Mouse (Mus musculus) neural tube, embryonic 15.5 days (tissue): ENCODE data around the gene Fam133b. TPM values are rescaled to one million over a fixed set of nuclear protein-coding genes. Genes with fewer than 3 reads are reported as not detected.

Experiments
- ATAC-seq: fragments of 200-750 bp; cut with Nextera tagmentation; 2 replicates; pipeline ENCODE4 v1.8.0; 2017; ENCODE audit warnings: mild to moderate bottlenecking, moderate TSS enrichment, moderate library complexity; ENCODE audit not compliant: low FRiP score
- H3K27ac ChIP-seq: fragments of 300-500 bp; sonication (generic); replicated peaks from 2 replicates; pipeline ENCODE4 v1.5.1; 2015; ENCODE audit warnings: mild to moderate bottlenecking, inconsistent platforms
- H3K27me3 ChIP-seq: fragments of 300-500 bp; sonication (generic); replicated peaks from 2 replicates; pipeline ENCODE4 v1.6.1; 2015; ENCODE audit warnings: inconsistent platforms
- H3K36me3 ChIP-seq: fragments of 300-500 bp; sonication (generic); 2 replicates; pipeline ENCODE4 v1.6.1; 2015; ENCODE audit warnings: inconsistent platforms
- H3K4me1 ChIP-seq: fragments of 300-500 bp; sonication (generic); 2 replicates; pipeline ENCODE4 v1.6.1; 2015; ENCODE audit warnings: inconsistent platforms
- H3K4me2 ChIP-seq: fragments of 300-500 bp; sonication (generic); 2 replicates; pipeline ENCODE4 v1.6.1; 2015; ENCODE audit warnings: inconsistent platforms, mild to moderate bottlenecking, moderate library complexity
- H3K4me3 ChIP-seq: fragments of 300-500 bp; sonication (generic); replicated peaks from 2 replicates; pipeline ENCODE4 v1.5.1; 2015; ENCODE audit warnings: mild to moderate bottlenecking, inconsistent platforms
- H3K9ac ChIP-seq: fragments of 300-500 bp; sonication (generic); replicated peaks from 2 replicates; pipeline ENCODE4 v1.6.1; 2015; ENCODE audit warnings: mild to moderate bottlenecking, inconsistent platforms
- H3K9me3 ChIP-seq: fragments of 300-500 bp; sonication (generic); replicated peaks from 2 replicates; pipeline ENCODE4 v1.6.1; 2016; ENCODE audit warnings: inconsistent platforms
- WGBS: fragments of 180-500 bp; shearing (Covaris S2); methylation state at CpG from one replicate; pipeline ENCODE4 v1.1.7; 2015; ENCODE audit warnings: mixed read lengths; 5-methylcytosine and 5-hydroxymethylcytosine counted together
- polyA plus RNA-seq: library from polyadenylated mRNA; unstranded; fragments of >200 nt; fragmentation: Nextera tagmentation; extraction: Ambion mirVana; gene quantifications from 2 replicates; pipeline ENCODE4 v1.2.1, GENCODE M21; 2015

The Fam133b gene
- polyA plus RNA-seq, 1 experiment from 2014 or later: 23.6 TPM

GRCm38 (mm10) chr5:3505553-3505952 is 38.1 kb upstream of the Fam133b start:
- no peak for ATAC-seq
- Histone ChIP-seq H3K4me1 (peaks cover 5% of the 10 kb centered on the region), H3K4me2 (no peak overlapping the region), H3K27ac (no peak overlapping the region), H3K36me3 (no peaks in the 10 kb centered on the region), H3K27me3 (no peaks in the 10 kb centered on the region), H3K9me3 (no peaks in the 10 kb centered on the region), H3K9ac (no peak overlapping the region), H3K4me3 (no peak overlapping the region)
- WGBS: 87% methylated on average over 2 of the region's 2 CpGs

- Histone ChIP-seq H3K36me3 (no peaks in the 10 kb centered on the region), H3K4me2 (no peak overlapping the region), H3K9me3 (no peaks in the 10 kb centered on the region), H3K4me3 (no peak overlapping the region), H3K4me1 (peaks cover 4% of the 10 kb centered on the region; the same call in 1 of the 2 replicates), H3K27me3 (no peaks in the 10 kb centered on the region), H3K27ac (no peak overlapping the region), H3K9ac (no peak overlapping the region)
- WGBS: 72% methylated on average over 7 of the region's 7 CpGs
- no peak for ATAC-seq
These were observed 34.9 kb upstream of the Fam133b start for GRCm38 (mm10) chr5:3508480-3509381.

GRCm38 (mm10) chr5:3509503-3509902 is 34.1 kb upstream of the Fam133b start:
- no peaks in the 10 kb centered on the region for H3K27me3 ChIP-seq
- H3K27ac ChIP-seq: no peak overlapping the region
- WGBS: 91% methylated on average over 3 of the region's 3 CpGs
- no peak overlapping the region for H3K4me3 ChIP-seq
- no peak overlapping the region for H3K9ac ChIP-seq
- H3K4me2 ChIP-seq: no peak overlapping the region
- no peaks in the 10 kb centered on the region for H3K9me3 ChIP-seq
- ATAC-seq: no peak
- no peaks in the 10 kb centered on the region for H3K36me3 ChIP-seq
- peaks cover 4% of the 10 kb centered on the region; the same call in 1 of the 2 replicates for H3K4me1 ChIP-seq

- Histone ChIP-seq H3K27me3 (no peaks in the 10 kb centered on the region), H3K4me2 (no peak overlapping the region), H3K9me3 (no peaks in the 10 kb centered on the region), H3K9ac (no peak overlapping the region), H3K4me1 (peaks cover 4% of the 10 kb centered on the region; the same call in 1 of the 2 replicates), H3K4me3 (no peak overlapping the region), H3K36me3 (no peaks in the 10 kb centered on the region), H3K27ac (no peak overlapping the region)
- 68% methylated on average over 10 of the region's 10 CpGs for WGBS
- peak; percentile 51 for ATAC-seq
These were observed 32.4 kb upstream of the Fam133b start for GRCm38 (mm10) chr5:3511097-3511795.

- Histone ChIP-seq H3K36me3 (no peaks in the 10 kb centered on the region), H3K27ac (no peak overlapping the region), H3K9ac (no peak overlapping the region), H3K4me1 (peaks cover 7% of the 10 kb centered on the region), H3K9me3 (no peaks in the 10 kb centered on the region), H3K4me3 (no peak overlapping the region), H3K4me2 (no peak overlapping the region), H3K27me3 (no peaks in the 10 kb centered on the region)
- 54% methylated on average over 4 of the region's 4 CpGs for WGBS
- ATAC-seq: 0 out of 2 replicates have a peak, but pooled peaks have one; percentile 4
These were observed 31.0 kb upstream of the Fam133b start for GRCm38 (mm10) chr5:3512584-3512983.

GRCm38 (mm10) chr5:3514901-3515311 is 28.7 kb upstream of the Fam133b start:
- Histone ChIP-seq H3K27ac (no peak overlapping the region), H3K4me1 (peaks cover 7% of the 10 kb centered on the region), H3K9ac (no peak overlapping the region), H3K4me3 (no peak overlapping the region), H3K4me2 (no peak overlapping the region), H3K36me3 (no peaks in the 10 kb centered on the region), H3K9me3 (no peaks in the 10 kb centered on the region), H3K27me3 (no peaks in the 10 kb centered on the region)
- 62% methylated on average over 8 of the region's 8 CpGs for WGBS
- no peak for ATAC-seq

GRCm38 (mm10) chr5:3515477-3515876 is 28.2 kb upstream of the Fam133b start:
- no peak for ATAC-seq
- Histone ChIP-seq H3K4me1 (peaks cover 7% of the 10 kb centered on the region), H3K27me3 (no peaks in the 10 kb centered on the region), H3K4me3 (no peak overlapping the region), H3K9me3 (no peaks in the 10 kb centered on the region), H3K36me3 (no peaks in the 10 kb centered on the region), H3K9ac (no peak overlapping the region), H3K4me2 (no peak overlapping the region), H3K27ac (no peak overlapping the region)
- 94% methylated on average over 9 of the region's 9 CpGs for whole genome bisulfite sequencing

GRCm38 (mm10) chr5:3516481-3517075 is 27.1 kb upstream of the Fam133b start:
- Histone ChIP-seq H3K27me3 (no peaks in the 10 kb centered on the region), H3K27ac (0 out of 2 replicates have a peak overlapping the region, but pooled peaks have one; percentile 15), H3K36me3 (no peaks in the 10 kb centered on the region), H3K4me2 (no peak overlapping the region), H3K9me3 (no peaks in the 10 kb centered on the region), H3K9ac (no peak overlapping the region), H3K4me1 (peaks cover 3% of the 10 kb centered on the region; the same call in 1 of the 2 replicates), H3K4me3 (no peak overlapping the region)
- ATAC-seq: peak; percentile 71
- 59% methylated on average over 9 of the region's 9 CpGs for WGBS

- Histone ChIP-seq H3K4me2 (no peak overlapping the region), H3K4me1 (peaks cover 3% of the 10 kb centered on the region; the same call in 1 of the 2 replicates), H3K27me3 (no peaks in the 10 kb centered on the region), H3K36me3 (no peaks in the 10 kb centered on the region), H3K4me3 (no peak overlapping the region), H3K27ac (no peak overlapping the region), H3K9ac (no peak overlapping the region), H3K9me3 (no peaks in the 10 kb centered on the region)
- 83% methylated on average over 18 of the region's 18 CpGs for WGBS
- no peak for ATAC-seq
These were observed 22.9 kb upstream of the Fam133b start for GRCm38 (mm10) chr5:3520493-3521359.

- no peaks in the 10 kb centered on the region for H3K36me3 ChIP-seq
- no peak for ATAC-seq
- H3K9me3 ChIP-seq: no peaks in the 10 kb centered on the region
- WGBS: 76% methylated on average over 12 of the region's 12 CpGs
- H3K27me3 ChIP-seq: no peaks in the 10 kb centered on the region
- H3K4me3 ChIP-seq: no peak overlapping the region
- H3K27ac ChIP-seq: no peak overlapping the region
- no peak overlapping the region for H3K9ac ChIP-seq
- H3K4me1 ChIP-seq: no peaks in the 10 kb centered on the region
- no peak overlapping the region for H3K4me2 ChIP-seq
These were observed 21.9 kb upstream of the Fam133b start for GRCm38 (mm10) chr5:3521741-3522140.

GRCm38 (mm10) chr5:3522826-3523225 is 20.8 kb upstream of the Fam133b start:
- ATAC-seq: no peak
- Histone ChIP-seq H3K27ac (no peak overlapping the region), H3K4me2 (no peak overlapping the region), H3K27me3 (no peaks in the 10 kb centered on the region), H3K9ac (no peak overlapping the region), H3K36me3 (no peaks in the 10 kb centered on the region), H3K4me3 (no peak overlapping the region), H3K9me3 (no peaks in the 10 kb centered on the region), H3K4me1 (no peaks in the 10 kb centered on the region)
- WGBS: 93% methylated on average over 10 of the region's 10 CpGs
